Mouse (Mus musculus): ENCODE results near the gene Vwa3b. TPM values are rescaled to one million over a fixed set of nuclear protein-coding genes. Genes with fewer than 3 reads are reported as not detected.

Gene Vwa3b
- 0.97 and 1.4 TPM in 2 replicates for polyA plus RNA-seq (2021; fragmentation: Nextera tagmentation)
- long read RNA-seq, experiment 1, partial matches to known transcripts: 0 of 1 reads
- long read RNA-seq, experiment 1, other reads (novel, unspliced or antisense): 1 of 1 reads
- long read RNA-seq, experiment 2, partial matches to known transcripts: 1 of 2 reads
- long read RNA-seq, experiment 2, other reads (novel, unspliced or antisense): 1 of 2 reads

DNA sequence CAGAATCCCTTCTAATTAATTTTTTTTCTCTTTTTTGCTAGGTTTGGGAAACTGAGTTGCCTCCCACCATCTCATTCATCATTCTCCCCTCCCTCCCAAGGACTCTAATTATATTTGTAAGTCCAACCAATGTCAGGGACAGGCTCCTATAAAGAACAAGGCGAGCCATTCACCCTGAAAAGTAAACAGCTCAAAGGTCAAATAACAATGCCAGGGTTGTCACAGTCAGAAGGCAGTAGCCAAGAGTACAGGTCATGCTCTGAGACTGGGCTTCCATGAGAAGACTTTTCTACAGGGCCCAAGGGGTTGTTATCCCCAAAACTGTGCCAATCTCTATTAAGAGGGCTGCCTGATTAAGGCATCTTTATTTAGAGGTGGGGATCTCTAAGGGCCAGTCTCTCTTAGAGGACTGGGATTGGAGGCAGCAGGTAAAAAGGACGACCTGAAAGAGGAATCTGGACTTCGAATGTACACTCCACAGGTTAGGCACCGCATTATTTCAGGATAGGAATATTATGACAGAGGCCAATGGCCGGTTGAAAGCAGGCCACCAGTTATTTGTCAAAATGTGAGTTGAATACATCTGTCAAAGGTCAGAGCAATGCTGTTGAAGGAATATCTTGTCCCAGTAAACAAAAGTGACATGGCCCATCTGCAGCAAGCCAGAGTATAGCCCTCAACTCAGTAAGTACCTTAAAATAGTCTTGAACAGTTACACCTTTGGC is at the start of gene Vwa3b:
TSS of gene Vwa3b (plus strand) at position 635 of the 725 bp plus-strand sequence.

DNA sequence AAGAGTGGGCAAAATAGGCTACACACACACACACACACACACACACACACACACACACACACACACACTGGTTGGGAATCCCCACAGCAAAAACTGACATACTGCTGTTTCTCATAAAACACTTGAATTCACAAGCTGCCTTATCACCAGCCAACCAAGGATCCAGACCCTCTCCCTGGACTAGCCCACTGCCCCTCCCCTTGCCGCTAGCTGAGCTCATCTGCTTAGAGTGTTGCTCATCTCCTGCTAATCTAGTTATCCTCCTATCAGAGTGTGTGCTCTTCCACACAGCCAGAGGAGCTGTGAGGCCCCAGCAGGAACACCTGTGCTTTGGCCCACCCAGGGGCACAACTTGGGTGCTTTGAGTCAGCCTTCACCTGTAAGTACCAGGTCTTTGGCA is 187.7 kb downstream of the Vwa3b start, which contains the start of gene Cnga3:
TSS of gene Cnga3 (plus strand) at position 291 of the 400 bp plus-strand sequence.

Other genes with a start within 250 kb of the Vwa3b start
- 4.4 and 6.0 TPM in 2 replicates for gene Tmem131, start 82.9 kb upstream of the Vwa3b start, polyA plus RNA-seq (2021; fragmentation: Nextera tagmentation)
- gene Cnga3, start 187.8 kb downstream of the Vwa3b start, polyA plus RNA-seq (2021; fragmentation: Nextera tagmentation): not detected in 2 replicates